Mouse (Mus musculus): Measurements from ENCODE around the gene Jund. TPM values are rescaled to one million over a fixed set of nuclear protein-coding genes. Genes with fewer than 3 reads are reported as not detected.

Gene Jund
- polyA plus RNA-seq, 1 experiment from 2014 or later, result 79.8 TPM

DNA sequence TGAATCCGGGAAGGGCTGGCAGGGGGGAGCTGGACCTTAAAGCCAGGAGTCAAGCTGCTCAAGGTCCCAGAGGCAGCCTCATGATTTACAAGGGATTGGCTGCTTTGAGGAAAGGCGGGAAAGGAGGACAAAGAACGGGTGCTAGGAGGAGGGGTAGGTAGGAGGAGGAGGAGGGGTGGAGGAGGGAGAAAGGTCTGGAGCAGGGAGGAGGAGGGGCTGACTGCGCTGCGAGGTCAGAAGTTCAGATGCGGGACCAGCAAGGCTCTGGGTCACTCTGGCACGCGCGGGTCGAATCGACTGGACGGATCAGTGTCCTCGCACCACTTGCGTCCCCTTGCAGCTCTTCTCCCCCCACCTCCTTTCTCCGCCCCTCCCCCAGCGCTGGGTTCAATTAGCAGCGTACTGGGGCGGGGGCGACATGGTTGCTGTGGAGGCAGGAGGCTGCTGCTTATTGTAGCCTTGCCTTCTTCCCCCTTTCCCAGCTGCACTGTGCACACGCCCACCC is 7.0 kb upstream of the Jund start:
- Histone ChIP-seq H3K4me3 (peak overlapping the region; percentile 39), H3K27me3 (no peaks in the 10 kb centered on the region), H3K4me2 (peak overlapping the region; percentile 71), H3K9me3 (replicated peaks) (no peaks in the 10 kb centered on the region), H3K9ac (peak overlapping the region; percentile 58), H3K27ac (peak overlapping the region; percentile 20; the same call in 1 of the 2 replicates), H3K36me3 (no peaks in the 10 kb centered on the region), H3K4me1 (replicated peaks) (peaks cover 53% of the 10 kb centered on the region)
- 4% methylated on average over 19 of the region's 20 CpGs for WGBS
- ATAC-seq (replicated peaks; ENCODE audit: insufficient number of reproducible peaks, insufficient read depth, low FRiP score, low read depth), result 0 out of 2 replicates have a peak, but pooled peaks have one; percentile 16

GRCm38 (mm10) chr8:70693636-70694035 is 5.1 kb upstream of the Jund start:
- ATAC-seq (replicated peaks; ENCODE audit: insufficient number of reproducible peaks, insufficient read depth, low FRiP score, low read depth), result no peak
- 60% methylated on average over 5 of the region's 5 CpGs for WGBS
- Histone ChIP-seq H3K9ac (no peak overlapping the region), H3K27me3 (no peaks in the 10 kb centered on the region), H3K9me3 (replicated peaks) (no peaks in the 10 kb centered on the region), H3K4me1 (replicated peaks) (peaks cover 58% of the 10 kb centered on the region), H3K27ac (no peak overlapping the region), H3K4me2 (no peak overlapping the region), H3K4me3 (no peak overlapping the region), H3K36me3 (no peaks in the 10 kb centered on the region)

- Histone ChIP-seq H3K4me1 (replicated peaks) (peaks cover 51% of the 10 kb centered on the region), H3K4me3 (no peak overlapping the region)
Observed at GRCm38 (mm10) chr8:70695318-70696018, 3.3 kb upstream of the Jund start.

GRCm38 (mm10) chr8:70696019-70696885 is 2.5 kb upstream of the Jund start:
- peak overlapping the region; percentile 55 for H3K4me2 ChIP-seq
- peak; percentile 8; the same call in 1 of the 2 replicates for ATAC-seq (replicated peaks; ENCODE audit: insufficient number of reproducible peaks, insufficient read depth, low FRiP score, low read depth)

More at GRCm38 (mm10) chr8:70695318-70696018, 3.3 kb upstream of the Jund start:
- H3K36me3 ChIP-seq, result no peaks in the 10 kb centered on the region
- H3K9ac ChIP-seq, result peak overlapping the region; percentile 24; the same call in 1 of the 2 replicates
- ATAC-seq (replicated peaks; ENCODE audit: insufficient number of reproducible peaks, insufficient read depth, low FRiP score, low read depth), result no peak
- 35% methylated on average over 32 of the region's 32 CpGs for WGBS
- no peaks in the 10 kb centered on the region for H3K27me3 ChIP-seq
- no peaks in the 10 kb centered on the region for H3K9me3 ChIP-seq (replicated peaks)
- peak overlapping the region; percentile 55 for H3K4me2 ChIP-seq
- H3K27ac ChIP-seq, result peak overlapping the region; percentile 98

DNA sequence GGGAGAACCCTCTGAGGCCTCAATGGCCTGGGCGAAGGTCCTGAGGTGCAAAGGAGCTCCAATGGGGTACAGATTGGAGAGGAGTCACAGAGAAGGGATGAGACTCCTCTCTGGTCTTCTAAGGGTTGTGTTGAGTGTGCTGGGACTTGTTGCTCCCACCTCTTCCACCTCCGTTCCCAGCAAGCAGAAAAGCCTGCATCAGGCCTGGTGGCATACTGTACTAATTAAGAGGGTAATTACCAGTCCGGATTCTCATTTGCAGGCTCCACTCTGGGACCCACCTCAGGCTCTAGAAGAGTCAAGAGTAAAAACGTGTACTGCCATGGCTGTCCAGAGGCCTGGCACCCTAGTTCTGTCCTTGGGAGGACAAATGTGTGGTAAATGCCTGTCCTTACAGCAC is 1.8 kb upstream of the Jund start:
- Histone ChIP-seq H3K4me2 (peak overlapping the region; percentile 55), H3K4me1 (replicated peaks) (peaks cover 56% of the 10 kb centered on the region), H3K36me3 (no peaks in the 10 kb centered on the region; the same call in 1 of the 2 replicates), H3K27ac (peak overlapping the region; percentile 98), H3K9ac (peak overlapping the region; percentile 64), H3K4me3 (peak overlapping the region; percentile 31), H3K27me3 (no peaks in the 10 kb centered on the region), H3K9me3 (replicated peaks) (no peaks in the 10 kb centered on the region)
- WGBS, result 41% methylated on average over 4 of the region's 4 CpGs
- no peak for ATAC-seq (replicated peaks; ENCODE audit: insufficient number of reproducible peaks, insufficient read depth, low FRiP score, low read depth)

More at GRCm38 (mm10) chr8:70696019-70696885, 2.5 kb upstream of the Jund start:
- H3K27me3 ChIP-seq, result no peaks in the 10 kb centered on the region
- H3K4me3 ChIP-seq, result peak overlapping the region; percentile 31
- H3K9me3 ChIP-seq (replicated peaks), result no peaks in the 10 kb centered on the region
- peak overlapping the region; percentile 98 for H3K27ac ChIP-seq
- H3K9ac ChIP-seq, result peak overlapping the region; percentile 64
- no peaks in the 10 kb centered on the region; the same call in 1 of the 2 replicates for H3K36me3 ChIP-seq
- peaks cover 56% of the 10 kb centered on the region for H3K4me1 ChIP-seq (replicated peaks)
- 3% methylated on average over 31 of the region's 31 CpGs for WGBS

- H3K9ac ChIP-seq, result peak overlapping the region; percentile 64
- WGBS, result 67% methylated on average over 12 of the region's 12 CpGs
- H3K4me1 ChIP-seq (replicated peaks), result peaks cover 58% of the 10 kb centered on the region
- no peak for ATAC-seq (replicated peaks; ENCODE audit: insufficient number of reproducible peaks, insufficient read depth, low FRiP score, low read depth)
- H3K4me3 ChIP-seq, result peak overlapping the region; percentile 87
- peak overlapping the region; percentile 98 for H3K27ac ChIP-seq
- peak overlapping the region; percentile 77 for H3K4me2 ChIP-seq
- no peaks in the 10 kb centered on the region; the same call in 1 of the 2 replicates for H3K36me3 ChIP-seq
- H3K9me3 ChIP-seq (replicated peaks), result no peaks in the 10 kb centered on the region
- no peaks in the 10 kb centered on the region for H3K27me3 ChIP-seq
Observed at GRCm38 (mm10) chr8:70697366-70698250, 1.1 kb upstream of the Jund start.

DNA sequence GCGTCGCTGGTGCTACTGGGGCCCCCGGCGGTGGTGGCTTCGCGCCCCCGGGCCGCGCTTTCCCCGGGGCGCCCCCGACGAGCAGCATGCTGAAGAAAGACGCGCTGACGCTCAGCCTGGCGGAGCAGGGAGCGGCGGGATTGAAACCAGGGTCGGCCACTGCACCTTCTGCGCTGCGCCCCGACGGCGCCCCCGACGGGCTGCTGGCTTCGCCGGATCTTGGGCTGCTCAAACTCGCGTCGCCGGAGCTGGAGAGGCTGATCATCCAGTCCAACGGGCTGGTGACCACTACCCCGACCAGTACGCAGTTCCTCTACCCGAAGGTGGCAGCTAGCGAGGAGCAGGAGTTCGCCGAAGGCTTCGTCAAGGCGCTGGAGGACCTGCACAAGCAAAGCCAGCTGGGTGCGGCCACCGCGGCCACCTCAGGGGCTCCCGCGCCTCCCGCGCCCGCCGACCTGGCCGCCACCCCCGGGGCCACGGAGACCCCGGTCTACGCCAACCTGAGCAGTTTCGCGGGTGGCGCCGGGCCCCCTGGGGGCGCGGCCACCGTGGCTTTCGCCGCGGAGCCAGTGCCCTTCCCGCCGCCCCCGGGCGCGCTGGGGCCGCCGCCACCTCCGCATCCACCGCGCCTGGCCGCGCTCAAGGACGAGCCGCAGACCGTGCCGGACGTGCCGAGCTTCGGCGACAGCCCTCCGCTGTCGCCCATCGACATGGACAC is 526 bp downstream of the Jund start:
- WGBS, result under 1% methylated on average over 86 of the region's 89 CpGs
- H3K4me2 ChIP-seq, result peak overlapping the region; percentile 77
- H3K4me1 ChIP-seq (replicated peaks), result peaks cover 58% of the 10 kb centered on the region
- H3K9me3 ChIP-seq (replicated peaks), result no peaks in the 10 kb centered on the region
- H3K36me3 ChIP-seq, result no peaks in the 10 kb centered on the region; the same call in 1 of the 2 replicates
- ATAC-seq (replicated peaks; ENCODE audit: insufficient number of reproducible peaks, insufficient read depth, low FRiP score, low read depth), result peak; percentile 4; the same call in 1 of the 2 replicates
- no peaks in the 10 kb centered on the region for H3K27me3 ChIP-seq
- peak overlapping the region; percentile 96 for H3K9ac ChIP-seq
- peak overlapping the region; percentile 98 for H3K27ac ChIP-seq
- peak overlapping the region; percentile 87 for H3K4me3 ChIP-seq

- H3K9me3 ChIP-seq (replicated peaks), result no peaks in the 10 kb centered on the region
- peak overlapping the region; percentile 77 for H3K4me2 ChIP-seq
- ATAC-seq (replicated peaks; ENCODE audit: insufficient number of reproducible peaks, insufficient read depth, low FRiP score, low read depth), result no peak
- peak overlapping the region; percentile 98 for H3K27ac ChIP-seq
- WGBS, result under 1% methylated on average over 59 of the region's 59 CpGs
- H3K27me3 ChIP-seq, result no peaks in the 10 kb centered on the region
- peak overlapping the region; percentile 96 for H3K9ac ChIP-seq
- H3K36me3 ChIP-seq, result no peaks in the 10 kb centered on the region; the same call in 1 of the 2 replicates
- peak overlapping the region; percentile 87 for H3K4me3 ChIP-seq
- peaks cover 58% of the 10 kb centered on the region for H3K4me1 ChIP-seq (replicated peaks)
Observed at GRCm38 (mm10) chr8:70699834-70700554, 1.2 kb downstream of the Jund start.

- peak overlapping the region; percentile 98 for H3K27ac ChIP-seq
Observed at GRCm38 (mm10) chr8:70700555-70700922, 1.8 kb downstream of the Jund start.

More at GRCm38 (mm10) chr8:70700555-70700922, 1.8 kb downstream of the Jund start:
- H3K4me3 ChIP-seq, result peak overlapping the region; percentile 87
- peaks cover 52% of the 10 kb centered on the region for H3K4me1 ChIP-seq (replicated peaks)
- no peaks in the 10 kb centered on the region for H3K9me3 ChIP-seq (replicated peaks)
- H3K9ac ChIP-seq, result peak overlapping the region; percentile 96
- no peak for ATAC-seq (replicated peaks; ENCODE audit: insufficient number of reproducible peaks, insufficient read depth, low FRiP score, low read depth)
- under 1% methylated on average over 19 of the region's 20 CpGs for WGBS
- no peaks in the 10 kb centered on the region for H3K27me3 ChIP-seq
- no peaks in the 10 kb centered on the region; the same call in 1 of the 2 replicates for H3K36me3 ChIP-seq
- peak overlapping the region; percentile 77 for H3K4me2 ChIP-seq
